Mouse (Mus musculus) kidney, postnatal 14 days (tissue): ENCODE results near the gene Ptpn3.
A peak's percentile ranks its signal among the peaks of the same experiment; 100 is the strongest.

Source experiments
- DNase-seq: peaks from one replicate; pipeline ENCODE4 v3.0.0; 2022; ENCODE audit warnings: mixed read lengths

Ptpn3 gene

GRCm38 (mm10) chr4:57301410-57302313, at the start of gene Ptpn3:
Ptpn3 (minus strand) TSS chr4:57301837.
- DNase-seq, result peak; percentile 91

DNA sequence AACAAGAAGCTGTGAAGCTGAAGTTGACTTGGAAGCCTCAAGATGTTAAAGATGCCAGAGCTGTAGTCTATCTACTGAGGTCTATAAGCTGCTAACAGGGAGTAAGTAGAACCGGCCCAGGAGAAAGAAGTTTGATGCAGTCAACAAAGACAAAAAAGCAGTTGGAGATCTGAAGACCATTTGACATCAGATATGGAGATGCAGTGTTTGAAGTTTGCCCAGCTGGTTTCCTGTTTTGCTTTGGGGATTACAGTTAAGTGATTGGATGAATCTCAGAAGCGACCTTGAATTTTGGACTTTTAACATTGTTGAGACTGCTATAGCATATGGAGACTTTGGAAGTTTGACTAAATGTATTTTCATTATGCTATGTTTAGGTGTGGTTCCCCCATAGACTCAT, 48.9 kb upstream of the Ptpn3 start:
- no peak for DNase-seq

DNA sequence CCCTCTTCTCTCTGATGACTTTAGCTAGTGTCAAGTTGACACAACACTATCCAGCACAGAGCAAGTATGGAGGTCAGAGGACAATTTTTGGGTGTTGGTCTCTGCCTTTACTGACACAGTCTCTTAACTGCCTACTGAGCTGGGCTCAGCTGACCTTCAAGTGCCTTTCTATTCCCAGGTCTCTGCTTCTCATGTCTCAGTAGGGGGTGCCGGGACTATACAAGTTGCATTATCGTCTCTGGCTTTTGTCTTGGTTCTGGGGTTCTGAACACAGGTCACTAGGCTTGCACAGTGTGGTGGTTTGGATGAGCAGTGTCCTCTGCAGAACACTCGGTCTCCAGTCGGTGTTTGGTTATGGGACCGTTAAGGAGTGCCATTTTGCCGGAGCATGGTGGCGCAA, 42.4 kb upstream of the Ptpn3 start:
- no peak for DNase-seq

- DNase-seq, result no peak
Measured at GRCm38 (mm10) chr4:57338923-57339322, 37.3 kb upstream of the Ptpn3 start.

- no peak for DNase-seq
Measured at GRCm38 (mm10) chr4:57338061-57338460, 36.4 kb upstream of the Ptpn3 start.

- no peak for DNase-seq
Measured at GRCm38 (mm10) chr4:57335000-57335666, 33.5 kb upstream of the Ptpn3 start.

DNA sequence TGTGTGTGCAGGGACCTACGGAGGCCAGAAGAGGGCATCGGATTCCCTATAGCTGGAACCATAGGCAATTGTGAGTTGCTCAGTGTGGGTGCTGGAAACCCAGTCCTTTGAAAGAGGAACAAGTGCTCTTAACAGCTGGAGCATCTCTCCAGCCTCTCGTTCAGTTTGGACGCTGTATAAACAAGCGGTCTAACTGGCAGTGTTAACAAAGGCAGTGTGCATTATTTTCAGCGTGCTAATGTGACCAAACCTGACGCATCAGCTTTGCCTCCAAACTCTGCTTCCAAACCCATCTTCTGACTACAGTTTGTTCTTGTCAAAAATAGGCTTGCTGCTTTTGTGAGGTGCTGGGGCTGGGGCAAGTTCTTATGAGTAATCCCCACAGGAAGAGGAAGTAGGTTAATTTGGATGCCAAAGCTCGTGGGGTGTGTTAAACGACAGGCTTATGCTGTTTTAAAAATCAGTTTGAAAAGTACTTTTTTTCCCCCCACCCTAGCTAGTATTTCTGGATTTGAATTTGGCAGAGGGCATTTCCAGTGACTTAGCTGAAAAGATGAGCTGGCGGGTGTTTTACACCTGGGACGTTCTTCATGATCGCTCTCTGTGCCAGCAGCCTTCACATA, 32.4 kb upstream of the Ptpn3 start:
- no peak for DNase-seq

DNA sequence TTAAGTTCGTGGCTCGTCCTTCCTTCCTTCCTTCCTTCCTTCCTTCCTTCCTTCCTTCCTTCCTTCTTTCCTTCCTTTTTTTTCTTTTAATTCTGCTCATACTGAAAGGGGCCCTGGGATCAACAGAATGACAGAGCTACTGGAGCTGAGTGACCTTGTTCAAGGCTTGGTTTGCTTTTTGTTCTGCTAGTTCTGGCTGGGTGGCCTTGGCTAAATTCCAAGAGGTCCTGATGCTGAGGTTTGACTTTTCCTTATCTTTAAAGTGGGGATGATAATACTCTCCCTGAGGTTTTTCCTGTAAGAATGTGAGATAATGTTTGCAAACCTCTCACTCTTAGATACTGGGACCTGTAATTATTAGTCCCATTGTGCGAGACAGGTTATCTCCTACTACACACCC, 30.9 kb upstream of the Ptpn3 start:
- DNase-seq, result no peak

DNA sequence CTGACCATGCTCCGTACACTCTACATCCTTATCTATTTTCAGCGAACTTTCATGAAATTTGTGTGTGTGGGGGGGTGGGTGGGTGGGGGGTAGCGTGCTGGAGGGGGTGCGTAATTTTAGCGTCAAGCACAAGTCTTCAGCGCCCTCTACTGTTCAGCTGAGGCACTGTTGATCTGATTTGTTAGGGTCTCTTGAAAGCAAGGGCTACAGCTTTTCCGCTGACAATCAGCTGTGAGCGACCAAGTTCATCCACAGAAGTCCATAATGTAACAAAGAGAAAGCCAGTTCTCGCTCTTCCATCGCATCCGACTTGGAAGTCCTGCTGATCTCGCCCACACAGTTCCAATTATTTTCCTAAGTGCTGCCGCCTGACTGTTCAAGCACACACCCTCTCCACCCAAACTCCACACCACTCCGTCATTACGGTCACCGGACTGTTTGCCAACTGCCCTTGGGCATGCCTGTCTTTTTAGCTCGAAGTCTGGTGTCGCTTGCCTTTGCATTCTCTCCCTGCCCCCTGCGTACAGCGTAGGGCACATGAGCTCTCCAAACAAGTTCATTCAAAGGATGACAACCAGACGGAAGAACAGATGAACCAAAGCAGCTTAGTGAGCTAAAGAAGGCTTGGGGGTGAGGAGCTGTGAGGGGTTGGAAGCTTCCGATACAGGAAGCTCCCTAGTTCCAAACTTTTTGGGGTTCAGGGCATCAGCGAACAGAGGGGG, 19.1 kb upstream of the Ptpn3 start:
- DNase-seq, result peak; percentile 44

GRCm38 (mm10) chr4:57318525-57319212, 17.0 kb upstream of the Ptpn3 start:
- DNase-seq, result peak; percentile 70

- no peak for DNase-seq
Measured at GRCm38 (mm10) chr4:57312256-57313166, 10.9 kb upstream of the Ptpn3 start.

- no peak for DNase-seq
Measured at GRCm38 (mm10) chr4:57311750-57312149, 10.1 kb upstream of the Ptpn3 start.

DNA sequence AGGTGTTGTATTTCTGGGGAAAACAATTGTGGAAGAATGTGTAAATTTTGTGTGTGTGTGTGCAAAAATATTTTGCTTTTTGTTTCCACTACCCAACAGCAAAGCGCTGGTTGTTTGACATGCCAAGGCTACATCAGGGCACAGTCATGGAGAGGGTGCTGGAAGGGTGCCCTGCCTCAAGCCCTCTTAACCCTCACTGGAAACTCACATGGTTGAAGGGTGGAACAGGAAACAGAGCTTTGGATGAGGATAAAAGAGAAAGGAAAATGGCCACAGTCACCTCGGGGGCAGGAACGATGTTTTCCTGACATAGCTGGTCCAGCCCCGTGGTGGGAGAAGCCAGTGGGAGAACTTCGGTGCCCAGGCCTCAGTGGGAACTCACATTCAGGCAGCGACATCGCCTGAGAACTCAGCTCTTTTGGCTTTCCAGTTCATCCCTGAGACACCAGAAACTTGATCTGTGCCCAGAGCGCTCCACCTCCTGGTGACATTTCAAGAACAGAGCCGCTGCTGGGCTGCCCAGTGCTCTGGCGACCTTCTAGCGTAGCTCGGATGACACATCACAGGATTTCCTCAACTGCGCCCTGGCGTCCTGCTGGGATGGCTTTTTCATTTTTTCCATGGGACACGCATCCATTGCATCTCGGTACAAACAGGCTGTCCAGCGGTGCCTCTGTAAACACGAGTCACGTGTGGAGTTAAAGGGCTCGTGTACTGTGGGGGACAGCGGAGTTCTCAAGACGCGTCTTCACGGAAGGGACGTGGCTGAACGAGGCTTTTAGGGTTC, 6.8 kb upstream of the Ptpn3 start:
- DNase-seq, result peak; percentile 53

DNA sequence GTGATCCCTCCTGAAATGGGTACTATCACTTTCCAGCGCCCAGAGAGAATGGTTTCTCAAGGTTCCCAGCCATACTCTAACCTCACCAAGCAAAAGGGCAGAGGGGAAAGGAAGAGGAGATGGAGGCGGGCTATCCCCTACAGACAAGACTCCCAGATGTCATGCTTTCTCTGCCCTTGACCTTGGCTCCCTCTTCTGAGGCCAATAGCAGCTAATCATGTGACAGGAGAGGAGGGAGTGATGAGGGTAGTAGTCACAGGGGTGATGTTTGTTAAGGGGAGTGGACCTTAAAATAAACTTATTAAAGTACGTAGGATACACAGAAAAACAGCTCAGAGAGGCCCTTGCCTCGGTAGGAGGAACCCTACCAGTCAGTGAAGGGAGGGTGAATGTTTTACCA, 6.1 kb upstream of the Ptpn3 start:
- no peak for DNase-seq

- DNase-seq, result no peak
Measured at GRCm38 (mm10) chr4:57306260-57306659, 4.6 kb upstream of the Ptpn3 start.

DNA sequence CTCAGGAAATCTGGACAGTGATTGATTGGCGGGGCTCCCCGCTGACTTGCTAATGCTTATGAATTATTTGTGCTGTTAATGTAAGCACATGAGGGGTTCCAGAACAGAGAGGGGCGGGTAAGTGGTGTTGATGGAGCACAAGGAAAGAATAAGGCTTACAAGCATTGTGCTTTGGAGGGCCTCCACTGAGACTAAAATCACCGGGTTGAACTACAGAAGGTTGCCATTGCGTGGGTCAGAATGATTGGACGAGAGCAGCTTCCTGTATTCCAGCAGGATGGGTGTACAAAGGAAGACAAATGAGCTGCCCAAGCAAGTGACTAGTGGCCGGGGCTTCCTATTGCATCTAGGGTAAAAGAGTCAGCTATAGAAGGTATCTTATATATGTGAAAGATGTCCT, 4.0 kb upstream of the Ptpn3 start:
- DNase-seq, result no peak

DNA sequence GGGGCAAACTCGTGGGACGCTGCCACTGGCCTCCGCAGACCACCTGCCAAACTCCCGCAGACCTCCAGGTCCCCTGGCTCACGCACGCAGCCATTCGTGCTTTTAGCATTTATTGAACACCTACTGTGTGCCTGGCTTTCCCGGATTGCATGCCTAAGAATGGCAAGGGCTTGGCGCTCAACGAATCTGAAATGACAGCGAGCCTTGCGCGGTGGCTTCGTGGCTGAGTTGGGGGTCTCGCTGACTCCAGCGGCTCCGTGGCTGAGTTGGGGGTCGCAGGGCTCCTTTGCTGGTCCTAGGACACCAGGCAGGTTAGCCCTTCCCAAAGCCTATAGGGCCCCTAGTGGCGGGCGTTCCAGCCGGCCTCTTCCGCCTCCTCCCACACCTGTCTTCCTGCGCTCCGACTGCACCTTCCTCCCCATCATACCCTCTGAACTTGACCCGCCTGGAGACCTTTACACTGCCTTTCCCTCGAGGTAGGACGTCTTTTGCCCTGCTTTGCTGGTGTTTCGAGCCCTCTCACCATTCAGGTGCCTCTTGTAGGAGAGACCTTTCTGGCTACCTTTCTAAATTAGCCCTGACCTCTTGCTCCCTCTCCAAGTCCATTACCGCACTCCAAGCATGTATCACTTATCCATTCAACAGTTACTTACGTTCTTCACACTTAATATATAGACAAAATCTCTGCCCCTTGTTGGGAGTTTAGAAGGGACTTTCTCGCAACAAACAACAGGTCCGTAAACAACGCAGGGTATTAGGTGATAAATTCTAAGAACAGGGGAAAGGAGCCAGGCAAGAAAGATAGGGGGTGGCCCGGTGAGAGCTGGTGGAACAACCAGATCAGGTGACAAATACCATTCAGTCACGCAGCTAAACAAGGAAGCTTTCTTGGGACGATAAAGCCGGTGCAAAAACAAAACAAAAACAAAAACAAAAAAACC, 898 bp downstream of the Ptpn3 start:
- peak; percentile 71 for DNase-seq

DNA sequence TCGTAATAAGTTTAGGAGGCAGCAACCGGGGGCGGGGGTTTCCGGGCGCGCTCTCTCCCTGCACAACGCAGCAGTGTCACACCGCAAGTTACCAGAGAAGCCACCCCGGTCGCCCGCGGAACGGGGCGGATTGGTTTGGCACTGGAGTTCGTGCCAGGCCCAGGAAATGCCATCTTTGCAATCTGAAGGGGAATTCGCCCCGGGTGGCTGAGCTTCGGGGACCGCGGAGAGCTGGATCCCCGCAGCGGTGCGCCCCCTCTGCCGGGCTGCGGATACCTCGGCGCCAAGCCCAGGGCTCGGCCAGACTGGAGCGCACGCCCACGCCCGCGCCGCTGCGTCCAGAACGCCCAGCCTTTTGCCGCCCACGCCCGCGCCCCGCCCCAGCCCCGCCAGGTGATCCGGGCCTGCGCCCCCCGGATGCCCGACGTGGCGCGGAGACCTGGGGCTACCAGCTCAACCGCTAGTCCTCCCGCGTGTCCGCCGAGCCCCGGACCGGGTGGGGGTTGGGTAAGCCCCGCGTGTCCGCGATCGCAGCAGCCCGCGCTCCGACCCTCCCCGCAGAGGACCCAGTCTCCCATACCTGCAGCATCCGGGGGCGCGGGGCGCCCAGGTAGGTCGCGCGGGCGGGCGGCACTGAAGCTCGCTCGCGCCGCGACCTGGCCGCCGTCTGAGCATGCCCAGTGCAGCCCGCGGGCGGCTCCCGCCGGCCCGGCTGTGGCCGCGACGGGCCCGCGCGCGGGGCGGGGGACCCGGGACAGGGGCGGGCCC, 1.8 kb downstream of the Ptpn3 start:
- DNase-seq, result peak; percentile 84

DNA sequence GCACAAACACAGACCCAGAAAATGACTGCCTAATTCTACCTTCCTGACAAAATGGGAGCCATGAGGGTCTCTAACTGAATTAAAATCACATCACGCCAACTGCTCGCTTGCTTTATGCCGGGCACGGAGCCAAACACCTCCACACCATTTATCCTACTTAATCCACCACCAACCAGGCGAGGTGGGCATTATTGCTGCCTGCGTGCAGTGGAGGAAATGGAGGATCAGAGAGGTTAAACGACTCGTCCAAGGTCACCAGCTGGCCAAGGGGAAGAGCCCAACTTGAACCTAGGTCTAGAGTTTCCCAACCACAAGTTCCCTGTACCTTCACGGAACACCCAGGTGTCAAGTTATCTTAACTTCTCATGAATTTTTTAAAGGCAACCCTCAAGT, 2.3 kb downstream of the Ptpn3 start:
- peak; percentile 35 for DNase-seq
